Mouse (Mus musculus) heart, postnatal 0 days (tissue): ENCODE results near the gene Cyb5r1.

Experiments
- CTCF ChIP-seq: IDR thresholded peaks from 2 replicates; pipeline ENCODE4 v1.5.1; 2016; ENCODE audit warnings: antibody characterized with exemption, control low read depth, low read depth
- EP300 ChIP-seq: IDR thresholded peaks from 2 replicates; pipeline ENCODE4 v1.6.1; 2016; ENCODE audit warnings: antibody characterized with exemption, low read depth

DNA sequence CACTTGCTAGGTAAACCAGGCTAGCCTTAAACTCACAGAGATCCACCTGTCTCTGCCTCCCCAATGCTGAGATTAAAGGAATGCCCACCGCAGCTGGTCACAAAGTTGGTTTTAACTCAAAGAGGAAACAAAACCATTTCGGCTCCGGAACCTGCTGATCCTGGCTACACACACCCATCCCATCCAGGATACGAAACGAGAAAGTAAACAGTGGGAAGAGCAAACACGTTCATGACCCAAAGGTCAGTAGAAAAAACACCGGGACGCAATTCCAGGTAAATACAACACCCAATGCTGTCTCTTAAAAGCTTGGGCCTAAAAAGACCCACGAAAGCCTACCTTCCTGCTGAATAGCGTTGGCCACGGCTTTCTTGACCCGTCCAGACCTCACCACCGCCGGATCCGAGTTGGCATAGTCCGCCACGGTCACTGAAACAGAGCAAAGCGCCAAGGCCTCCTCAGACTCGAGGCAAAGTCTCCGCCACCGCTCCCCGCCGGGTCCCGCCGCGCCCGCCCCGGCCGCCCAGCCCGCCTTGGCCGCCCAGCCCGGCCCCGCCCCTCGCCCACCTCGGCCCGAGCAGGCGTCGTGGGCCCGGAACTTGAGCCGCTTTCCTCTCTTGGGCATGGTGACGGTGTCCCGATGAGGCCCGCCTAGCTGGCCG is 44.0 kb upstream of the Cyb5r1 start:
- TF ChIP-seq CTCF, result no peak
- TF ChIP-seq EP300, result no peak
